Mouse (Mus musculus) common myeloid progenitor, adult 5-6 weeks (primary cell): ENCODE measurements around the gene Adam30. TPM values are rescaled to one million over a fixed set of nuclear protein-coding genes. Genes with fewer than 3 reads are reported as not detected.
A peak's percentile ranks its signal among the peaks of the same experiment; 100 is the strongest.

Experiments
- ATAC-seq: replicated peaks from 2 replicates; pipeline ENCODE4 v1.8.0; 2016; ENCODE audit warnings: low read depth, mild to moderate bottlenecking, moderate TSS enrichment, inconsistent platforms; ENCODE audit not compliant: poor library complexity, severe bottlenecking
- total RNA-seq: library from RNA; stranded (forward); fragments of 200-1000, 187-1606 nt; gene quantifications from 2 replicates; pipeline ENCODE4 v1.2.3, GENCODE M21; 2017

Gene Adam30
- total RNA-seq, 1 experiment from 2014 or later: 0.23 TPM

- peak; percentile 93 for ATAC-seq
Observed at GRCm38 (mm10) chr3:98180805-98181204, 20.4 kb downstream of the Adam30 start.

- ATAC-seq: no peak
Observed at GRCm38 (mm10) chr3:98185163-98185714, 24.8 kb downstream of the Adam30 start.

GRCm38 (mm10) chr3:98187777-98188176 lies 27.3 kb downstream of the Adam30 start:
- no peak for ATAC-seq

GRCm38 (mm10) chr3:98197711-98198532 lies 37.5 kb downstream of the Adam30 start:
- ATAC-seq: no peak

- ATAC-seq: peak; percentile 75
Observed at GRCm38 (mm10) chr3:98199747-98200146, 39.3 kb downstream of the Adam30 start.

- peak; percentile 58 for ATAC-seq
Observed at GRCm38 (mm10) chr3:98203282-98203681, 42.9 kb downstream of the Adam30 start.

- ATAC-seq: no peak
Observed at GRCm38 (mm10) chr3:98206977-98207376, 46.5 kb downstream of the Adam30 start.

- ATAC-seq: no peak
Observed at GRCm38 (mm10) chr3:98209161-98209560, 48.7 kb downstream of the Adam30 start.

GRCm38 (mm10) chr3:98210860-98211259 lies 50.4 kb downstream of the Adam30 start:
- ATAC-seq: no peak

- ATAC-seq: peak; percentile 62
Observed at GRCm38 (mm10) chr3:98211301-98212081, 51.1 kb downstream of the Adam30 start.

Other genes starting within 250 kb of the Adam30 start
- gene Notch2, start 147.1 kb upstream of the Adam30 start, total RNA-seq: 41.1 and 48.9 TPM in 2 replicates
- not detected in 2 replicates for gene Reg4, start 61.5 kb downstream of the Adam30 start, total RNA-seq
- 0.05 and 0.58 TPM in 2 replicates for gene Hmgcs2, start 119.8 kb downstream of the Adam30 start, total RNA-seq
- gene Phgdh, start 179.4 kb downstream of the Adam30 start, total RNA-seq: 357 and 379 TPM in 2 replicates
- 0.59 and 1.2 TPM in 2 replicates for gene Zfp697, start 221.8 kb downstream of the Adam30 start, total RNA-seq